Mouse (Mus musculus): Measurements from ENCODE around the gene Ptprb.

The Ptprb gene

DNA sequence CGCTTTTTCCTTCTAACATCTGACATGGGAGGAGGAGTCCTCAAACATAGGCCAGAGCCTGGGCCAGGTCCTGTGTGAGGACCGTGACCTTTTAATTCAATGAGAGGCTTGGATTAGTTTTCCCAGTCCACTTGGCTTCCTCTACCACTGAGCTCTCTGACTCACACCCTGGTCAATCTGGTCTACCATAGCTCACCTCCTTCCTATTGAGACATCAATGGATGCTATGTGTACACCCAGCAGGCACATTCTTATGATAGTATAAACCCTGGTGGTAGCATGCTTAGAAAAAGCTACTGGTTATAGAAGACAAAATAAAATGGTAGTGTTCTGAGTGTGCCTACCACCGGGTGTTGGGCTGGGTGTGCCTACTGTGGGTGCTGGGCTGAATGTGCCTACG, 21.1 kb downstream of the Ptprb start:
- DNase-seq (ENCODE audit: low spot score in 2 of 2), result no peak

DNA sequence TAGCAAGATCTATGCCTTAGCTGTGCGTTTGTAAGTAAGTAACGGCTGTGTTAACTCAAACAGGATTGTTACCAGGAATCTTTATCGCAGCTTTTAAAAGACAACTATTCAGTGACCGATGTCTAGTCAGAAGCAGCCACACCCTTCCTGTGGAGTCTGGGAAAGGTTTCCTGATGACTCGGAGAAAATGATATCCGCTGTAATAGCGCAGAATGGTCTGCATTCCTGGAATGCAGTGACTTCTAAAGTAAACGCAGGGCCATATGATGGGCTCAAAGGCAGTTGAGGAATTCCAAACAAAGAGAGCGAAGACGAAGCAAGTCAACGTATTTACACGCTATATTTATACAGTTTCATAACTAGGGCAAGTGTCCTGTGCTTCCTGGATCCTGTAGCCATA, 22.5 kb downstream of the Ptprb start:
- DNase-seq (ENCODE audit: low spot score in 2 of 2), result no peak

DNA sequence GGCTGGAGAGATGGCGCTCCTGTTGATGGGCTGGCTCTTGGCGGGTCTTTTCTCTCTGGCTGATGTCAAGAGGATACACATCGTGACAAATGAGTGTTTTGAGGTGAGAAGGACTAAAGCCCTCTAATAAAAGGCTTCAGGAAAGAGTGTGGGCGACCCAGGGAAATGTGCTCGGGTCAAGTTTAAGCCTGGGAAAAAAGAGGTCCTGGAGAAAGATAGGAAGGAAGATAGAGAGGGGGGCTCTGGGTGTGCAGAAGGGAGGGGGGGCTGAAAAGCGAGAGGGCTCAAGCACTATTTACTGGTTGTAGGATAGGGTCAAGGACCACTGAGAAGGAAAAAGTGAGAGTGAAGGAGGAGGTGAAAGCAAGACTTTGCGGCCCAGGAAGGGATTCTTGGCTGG, 25.5 kb downstream of the Ptprb start:
- DNase-seq (ENCODE audit: low spot score in 2 of 2), result no peak

DNA sequence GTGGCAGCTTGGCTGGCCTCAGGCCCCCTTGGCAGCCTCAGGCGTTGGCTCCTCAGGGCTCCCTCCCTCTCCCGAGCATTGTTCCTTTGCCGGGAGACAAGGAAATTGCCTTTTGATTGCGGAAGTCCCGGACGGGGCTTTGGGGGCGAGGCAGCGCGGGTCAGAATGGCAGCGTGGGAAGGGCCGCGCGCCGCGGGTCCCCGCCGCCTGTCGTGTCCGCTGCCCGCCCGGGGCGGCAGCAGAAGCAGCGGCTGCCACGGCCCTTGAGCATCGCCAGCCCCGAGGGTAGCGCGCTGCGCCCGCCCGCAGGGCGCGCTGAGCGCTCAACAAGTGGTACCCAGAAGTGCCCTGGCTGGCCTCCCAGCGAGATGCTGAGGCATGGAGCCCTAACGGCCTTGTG, 25.9 kb downstream of the Ptprb start:
- DNase-seq (ENCODE audit: low spot score in 2 of 2), result no peak

DNA sequence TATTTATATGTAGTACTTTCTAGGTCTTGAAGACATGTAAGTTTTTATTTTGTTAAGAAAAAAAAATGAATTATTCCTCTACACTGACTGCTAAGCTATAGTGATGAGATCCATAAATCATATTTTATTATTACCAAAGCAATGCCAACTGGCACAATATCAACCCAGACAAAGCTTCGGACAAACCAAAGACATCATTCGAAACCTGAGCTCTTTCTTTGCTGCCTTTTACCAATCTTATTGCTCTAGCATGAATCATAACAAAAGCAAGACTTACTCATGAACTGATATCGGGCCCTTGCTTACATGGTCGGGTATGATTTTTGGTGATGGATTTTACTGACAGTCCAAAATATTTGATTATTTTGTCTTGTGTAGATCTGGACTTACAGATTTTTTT, 29.0 kb downstream of the Ptprb start:
- DNase-seq (ENCODE audit: low spot score in 2 of 2), result no peak

DNA sequence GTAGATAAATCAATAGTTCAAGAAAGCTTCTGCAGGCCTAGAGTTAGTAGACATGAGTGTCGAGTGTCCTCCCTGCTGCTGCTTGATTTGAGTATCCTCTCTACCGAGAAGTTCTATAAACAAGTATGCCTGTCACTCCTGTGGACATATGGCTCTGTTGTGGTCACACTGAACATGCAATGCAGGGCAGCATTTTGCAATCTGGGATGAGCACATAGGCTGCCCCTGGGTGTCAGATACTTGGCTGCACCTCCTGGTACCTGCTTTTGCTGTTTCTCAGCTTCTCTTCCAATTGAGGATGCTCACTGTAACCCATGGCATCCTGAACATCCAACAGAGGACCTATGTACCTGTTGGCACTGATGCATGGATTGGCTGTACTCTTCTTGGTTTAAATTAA, 34.1 kb downstream of the Ptprb start:
- DNase-seq (ENCODE audit: low spot score in 2 of 2), result no peak

DNA sequence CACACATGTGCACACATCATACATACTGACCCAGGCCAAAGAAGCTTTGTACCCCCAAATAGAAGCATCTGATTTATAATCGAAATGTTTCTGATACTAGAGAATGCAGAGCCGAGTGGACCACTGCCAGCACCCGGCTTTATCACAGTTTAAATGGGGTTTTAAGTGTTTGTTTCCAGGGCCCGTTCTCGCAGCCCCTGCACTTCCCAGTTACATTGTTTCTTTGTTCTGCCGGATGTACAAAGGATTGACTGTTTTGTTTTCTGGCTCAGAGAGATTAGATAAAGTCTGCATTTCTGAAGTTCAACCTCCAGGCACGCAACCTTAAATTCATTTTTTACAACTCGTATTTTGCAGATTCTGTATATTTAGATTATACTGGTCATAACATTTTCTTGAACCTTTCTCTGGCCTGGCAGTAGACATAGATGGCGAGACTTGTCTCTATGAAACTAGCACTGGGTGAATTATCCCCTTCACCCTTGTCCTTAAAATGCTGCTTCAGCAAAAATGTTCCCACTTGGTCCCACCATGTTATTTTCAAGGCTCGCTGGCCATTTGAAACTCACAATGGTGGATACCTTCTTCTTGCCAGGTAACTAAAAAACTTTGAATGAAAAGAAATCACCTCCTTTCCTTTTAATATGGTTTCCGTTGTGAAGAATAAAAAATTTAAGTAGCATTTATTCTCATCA, 35.3 kb downstream of the Ptprb start:
- DNase-seq (ENCODE audit: low spot score in 2 of 2), result no peak

DNA sequence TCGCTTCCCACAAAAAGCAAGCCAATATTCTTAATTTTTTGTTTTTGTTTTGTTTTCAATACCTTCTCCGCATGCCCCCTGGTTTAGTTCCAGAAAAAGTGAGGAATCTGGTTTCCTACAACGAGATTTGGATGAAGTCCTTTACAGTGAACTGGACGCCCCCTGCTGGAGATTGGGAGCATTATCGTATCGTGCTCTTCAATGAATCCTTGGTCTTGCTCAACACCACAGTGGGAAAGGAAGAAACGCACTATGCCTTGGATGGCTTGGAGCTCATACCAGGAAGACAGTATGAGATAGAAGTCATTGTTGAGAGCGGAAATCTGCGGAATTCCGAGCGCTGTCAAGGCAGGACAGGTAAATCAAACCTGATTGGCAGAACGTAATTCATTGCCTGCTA, 43.9 kb downstream of the Ptprb start:
- DNase-seq (ENCODE audit: low spot score in 2 of 2), result peak; percentile 46 to 80

DNA sequence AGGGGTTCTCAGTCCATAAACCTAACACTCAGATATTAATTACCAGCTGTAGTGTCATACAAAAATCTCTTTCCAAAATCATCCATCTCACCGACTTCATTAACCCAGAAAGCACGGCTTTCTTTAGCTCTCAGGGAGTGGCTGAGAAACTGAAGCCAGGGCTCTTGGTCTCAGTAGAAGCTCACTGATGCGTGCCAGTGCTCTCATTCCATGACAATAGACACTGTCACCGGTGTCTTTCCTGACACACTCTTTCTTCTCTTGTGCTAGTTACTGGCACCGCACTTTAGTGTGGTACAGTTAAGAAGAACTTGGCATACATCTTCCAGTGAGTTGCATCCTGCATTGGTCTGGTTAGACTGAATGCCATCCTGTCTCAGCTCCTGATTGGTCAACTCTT, 53.8 kb downstream of the Ptprb start:
- no peak for DNase-seq (ENCODE audit: low spot score in 2 of 2)

DNA sequence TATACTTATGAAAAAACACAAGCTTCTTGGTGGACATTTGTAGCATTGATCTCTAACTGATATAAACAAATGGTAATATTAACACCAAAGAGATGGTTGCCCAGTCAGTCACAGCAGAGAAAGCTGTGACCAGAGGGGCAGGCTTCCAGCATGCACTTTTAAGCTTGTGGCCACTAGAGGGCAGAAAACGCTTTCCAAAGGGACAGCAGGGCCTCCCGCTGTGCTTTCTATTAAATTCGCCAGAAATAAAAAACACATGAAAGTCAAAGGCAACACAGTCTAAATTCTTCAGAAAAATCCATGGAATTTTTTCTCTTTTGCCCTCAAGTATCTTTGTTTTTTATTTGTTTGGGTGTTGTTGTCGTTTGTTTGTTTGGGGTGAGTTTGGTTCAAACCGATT, 55.1 kb downstream of the Ptprb start:
- DNase-seq (ENCODE audit: low spot score in 2 of 2), result peak; percentile 32 to 68

DNA sequence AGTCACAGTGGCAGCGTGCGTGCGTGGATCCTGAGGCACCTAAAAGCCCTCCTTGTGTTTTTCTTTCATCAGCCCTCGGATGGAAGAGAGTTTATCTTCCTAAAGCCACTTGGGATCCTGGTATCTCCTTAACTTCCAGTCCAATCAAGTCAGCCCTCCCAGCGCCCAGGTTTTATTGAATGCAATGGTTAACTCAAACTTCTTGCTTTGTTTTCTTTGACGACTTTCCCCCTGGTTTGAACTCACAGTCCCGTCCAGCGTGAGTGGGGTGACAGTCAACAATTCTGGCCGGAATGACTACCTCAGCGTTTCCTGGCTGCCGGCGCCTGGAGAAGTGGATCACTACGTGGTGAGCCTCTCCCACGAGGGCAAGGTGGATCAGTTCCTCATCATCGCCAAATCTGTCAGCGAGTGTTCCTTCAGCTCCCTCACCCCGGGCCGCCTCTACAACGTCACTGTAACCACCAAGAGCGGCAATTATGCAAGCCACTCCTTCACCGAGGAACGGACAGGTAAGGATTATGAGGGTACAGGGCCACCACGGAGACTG, 55.7 kb downstream of the Ptprb start:
- DNase-seq (ENCODE audit: low spot score in 2 of 2), result no peak

DNA sequence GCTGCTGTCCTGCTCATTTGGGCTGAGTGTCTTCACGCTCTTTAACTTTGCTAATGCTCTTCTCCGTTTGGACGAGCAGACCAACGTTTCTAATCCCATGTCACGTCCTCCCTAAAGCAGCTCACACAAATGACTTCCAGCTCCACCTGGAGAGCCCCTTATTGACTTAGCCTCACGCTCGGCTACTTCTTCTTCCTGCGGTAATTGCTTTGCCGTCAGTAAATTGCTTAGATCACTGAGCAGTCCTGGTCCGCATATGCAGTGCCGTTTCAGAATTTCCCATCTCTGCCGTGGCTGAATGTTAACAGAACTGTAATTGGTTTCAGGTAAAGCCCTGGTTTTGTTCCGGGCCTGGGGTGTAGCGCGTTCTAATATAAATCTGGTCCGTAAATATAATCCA, 58.3 kb downstream of the Ptprb start:
- DNase-seq (ENCODE audit: low spot score in 2 of 2), result no peak

DNA sequence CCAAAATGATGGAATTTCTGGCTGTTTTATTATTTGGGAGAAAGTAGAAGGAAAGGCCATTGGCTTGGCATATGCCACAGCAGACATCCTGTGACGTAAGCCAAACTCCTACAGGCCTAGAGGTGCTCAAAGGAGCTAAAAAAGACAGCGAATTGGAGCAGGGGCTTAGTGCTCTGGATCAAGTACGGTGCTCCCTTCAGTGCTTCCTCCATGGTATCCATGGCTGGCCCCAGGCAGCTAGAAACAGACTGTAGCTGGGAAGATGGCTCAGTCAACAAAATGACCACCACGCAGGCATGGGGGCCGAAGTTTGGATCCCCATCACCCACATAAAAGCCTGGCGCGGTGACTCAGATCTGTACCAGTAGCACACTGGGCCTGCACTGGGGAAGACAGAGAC, 58.8 kb downstream of the Ptprb start:
- no peak for DNase-seq (ENCODE audit: low spot score in 2 of 2)

DNA sequence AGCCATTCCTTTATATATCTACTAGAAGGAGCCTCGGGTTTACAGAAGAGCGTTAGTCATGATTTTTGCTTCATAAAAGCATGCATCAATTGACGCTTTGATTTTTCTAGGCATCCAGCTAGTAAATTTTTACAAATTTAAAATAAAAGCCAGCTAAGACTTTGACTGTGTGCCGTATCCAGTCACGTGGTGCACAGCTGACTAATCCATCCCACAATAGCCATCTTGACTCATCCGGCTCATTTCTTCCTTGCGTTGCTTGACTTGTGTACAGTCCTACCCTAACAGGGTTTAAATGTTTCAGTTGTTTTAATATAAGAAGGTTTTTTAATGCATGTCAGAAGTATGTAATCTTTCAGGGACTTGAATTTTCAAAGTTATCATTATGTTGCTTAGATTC, 60.0 kb downstream of the Ptprb start:
- DNase-seq (ENCODE audit: low spot score in 2 of 2), result no peak

DNA sequence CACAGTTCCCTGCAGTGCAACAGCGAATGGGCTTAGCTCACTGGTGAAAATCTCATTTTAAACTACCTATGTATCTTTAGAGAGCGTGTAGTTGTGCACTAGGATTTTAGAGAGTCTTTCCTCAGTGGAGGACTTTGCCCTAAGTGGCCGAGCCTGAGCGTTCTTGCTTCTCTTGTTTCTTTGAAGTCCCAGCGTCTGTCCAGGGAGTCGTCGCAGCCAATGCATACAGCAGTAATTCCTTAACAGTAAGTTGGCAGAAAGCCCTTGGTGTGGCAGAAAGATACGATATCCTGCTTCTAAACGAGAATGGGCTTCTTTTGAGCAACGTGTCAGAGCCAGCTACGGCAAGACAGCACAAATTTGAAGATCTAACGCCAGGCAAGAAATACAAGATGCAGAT, 65.9 kb downstream of the Ptprb start:
- DNase-seq (ENCODE audit: low spot score in 2 of 2), result no peak

DNA sequence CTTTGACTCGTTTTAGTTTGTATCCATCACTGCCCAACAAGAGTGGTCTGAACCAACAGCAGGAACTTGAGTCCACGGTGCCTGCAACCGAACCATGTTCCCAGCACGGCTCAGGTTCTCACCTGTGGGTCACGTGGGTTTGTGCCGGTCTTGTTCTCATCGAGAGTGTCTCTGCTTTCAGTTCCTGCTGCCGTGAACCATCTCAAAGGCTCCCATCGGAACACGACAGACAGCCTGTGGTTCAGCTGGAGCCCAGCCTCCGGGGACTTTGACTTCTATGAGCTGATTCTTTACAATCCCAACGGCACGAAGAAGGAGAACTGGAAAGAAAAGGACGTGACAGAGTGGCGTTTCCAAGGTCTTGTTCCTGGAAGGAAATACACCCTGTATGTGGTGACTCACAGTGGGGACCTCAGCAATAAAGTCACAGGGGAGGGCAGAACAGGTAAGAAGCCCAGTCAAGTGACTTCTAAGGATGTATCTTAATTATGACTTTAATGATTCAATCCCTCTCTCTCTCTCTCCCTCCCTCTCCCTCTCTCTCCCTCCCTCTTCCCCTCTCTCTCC, 71.4 kb downstream of the Ptprb start:
- no peak for DNase-seq (ENCODE audit: low spot score in 2 of 2)

DNA sequence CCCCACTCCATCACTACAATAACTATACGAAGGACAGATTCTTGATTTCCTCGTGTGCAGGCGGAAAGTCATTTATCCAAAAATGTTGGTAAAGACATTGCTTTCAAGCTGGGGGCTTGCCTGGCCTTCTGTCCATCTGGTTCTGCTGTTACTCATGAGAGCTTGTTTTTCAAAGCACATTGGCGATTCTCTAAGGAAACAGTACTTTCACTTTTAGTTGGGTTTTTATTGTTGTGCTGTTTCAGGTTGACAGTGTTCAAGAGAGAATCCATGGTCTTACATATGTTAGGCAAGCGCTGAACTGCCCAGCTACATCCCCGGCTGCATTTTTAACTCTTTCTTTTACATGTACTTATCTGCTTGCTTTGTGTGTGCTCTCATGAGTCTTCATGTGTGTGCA, 73.7 kb downstream of the Ptprb start:
- DNase-seq (ENCODE audit: low spot score in 2 of 2), result no peak

DNA sequence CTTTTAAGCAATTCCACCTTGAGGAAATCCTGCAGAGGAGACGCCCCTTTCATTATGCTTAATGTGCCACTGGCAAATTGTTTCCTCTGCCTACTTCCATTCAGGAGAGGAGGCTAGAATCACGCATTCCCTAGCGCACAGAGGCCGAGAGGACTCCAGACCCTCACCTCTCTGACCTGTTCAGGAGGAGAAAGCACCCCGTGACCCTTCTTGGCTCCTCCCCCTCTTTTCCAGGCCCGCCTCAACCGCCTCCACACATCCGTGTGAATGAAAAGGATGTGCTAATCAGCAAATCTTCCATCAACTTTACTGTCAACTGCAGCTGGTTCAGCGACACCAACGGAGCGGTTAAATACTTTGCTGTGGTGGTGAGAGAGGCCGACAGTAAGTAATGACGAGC, 75.2 kb downstream of the Ptprb start:
- DNase-seq (ENCODE audit: low spot score in 2 of 2), result no peak

DNA sequence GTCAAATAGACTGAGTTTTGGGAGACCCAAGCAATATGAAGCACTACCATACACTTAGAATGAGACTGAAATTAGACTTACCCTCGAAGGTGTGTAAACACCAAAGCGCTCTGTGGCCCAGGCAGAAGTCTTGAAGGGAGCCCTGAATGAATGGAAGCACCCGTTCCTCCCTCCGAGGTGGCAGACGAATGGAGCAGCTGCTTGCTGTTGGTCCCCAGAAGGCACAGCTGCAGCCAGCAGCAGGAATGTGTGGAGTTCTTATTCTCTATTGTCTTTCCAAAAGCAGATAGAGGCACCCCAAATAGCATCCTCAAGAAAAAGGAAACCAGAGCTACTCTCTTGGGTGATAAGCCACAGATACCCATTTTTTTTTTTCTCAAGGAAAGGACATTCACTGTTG, 79.0 kb downstream of the Ptprb start:
- no peak for DNase-seq (ENCODE audit: low spot score in 2 of 2)

DNA sequence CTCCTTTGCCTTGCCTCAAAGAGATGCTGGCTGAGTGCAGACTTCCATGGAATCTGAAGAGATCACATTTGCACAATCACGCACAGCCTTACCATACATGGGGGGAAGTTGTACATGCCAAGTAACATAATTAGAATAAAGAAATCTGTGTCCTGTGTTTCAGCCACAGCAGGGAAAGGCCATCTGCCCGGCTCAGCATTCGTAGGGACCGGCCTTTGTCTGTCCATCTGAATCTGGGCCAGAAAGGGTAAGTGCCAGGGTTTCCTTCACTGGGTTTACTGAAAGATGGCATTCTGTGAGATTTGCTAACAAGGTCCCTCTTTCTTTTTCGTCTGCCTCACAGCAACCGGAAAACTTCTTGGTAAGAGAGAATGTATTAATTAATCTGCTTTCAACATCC, 86.9 kb downstream of the Ptprb start:
- peak; percentile 22 to 32 for DNase-seq (ENCODE audit: low spot score in 2 of 2)

DNA sequence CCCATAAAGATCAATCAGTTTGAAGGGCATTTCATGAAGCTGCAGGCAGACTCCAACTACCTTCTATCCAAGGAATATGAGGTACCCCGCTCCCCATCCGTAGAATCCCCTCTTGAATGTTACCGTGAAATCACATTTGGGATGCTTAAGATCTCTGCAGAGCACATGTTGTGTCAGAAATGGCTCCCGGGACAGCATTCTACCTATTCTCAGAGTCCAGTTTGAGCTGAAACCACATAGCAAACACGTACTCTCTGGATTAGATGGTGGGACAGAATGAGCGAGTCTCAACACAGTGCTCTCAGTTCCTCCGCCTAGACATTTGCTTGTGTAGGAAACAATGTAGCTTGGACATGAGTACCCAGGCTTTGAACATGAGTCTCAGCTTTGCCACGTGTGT, 87.3 kb downstream of the Ptprb start:
- no peak for DNase-seq (ENCODE audit: low spot score in 2 of 2)

DNA sequence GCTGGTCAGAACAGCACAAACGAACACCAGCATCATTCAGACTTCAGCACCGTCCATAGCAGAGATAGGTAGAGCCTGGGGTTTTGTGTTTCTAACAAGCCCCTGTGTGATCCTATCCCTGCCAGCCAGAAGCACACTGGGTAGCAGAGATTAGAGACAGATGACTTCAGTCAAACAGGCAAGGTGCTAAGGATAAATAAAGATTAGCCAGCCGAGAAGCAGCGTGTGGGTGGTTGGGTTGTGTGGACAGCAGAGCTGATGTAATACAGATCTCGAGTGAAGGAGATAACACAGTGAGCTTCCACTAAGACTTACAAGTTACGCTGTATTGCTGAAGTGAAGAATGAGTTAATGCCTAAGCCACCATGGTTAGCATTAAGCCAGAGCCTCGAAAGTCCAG, 89.4 kb downstream of the Ptprb start:
- no peak for DNase-seq (ENCODE audit: low spot score in 2 of 2)

DNA sequence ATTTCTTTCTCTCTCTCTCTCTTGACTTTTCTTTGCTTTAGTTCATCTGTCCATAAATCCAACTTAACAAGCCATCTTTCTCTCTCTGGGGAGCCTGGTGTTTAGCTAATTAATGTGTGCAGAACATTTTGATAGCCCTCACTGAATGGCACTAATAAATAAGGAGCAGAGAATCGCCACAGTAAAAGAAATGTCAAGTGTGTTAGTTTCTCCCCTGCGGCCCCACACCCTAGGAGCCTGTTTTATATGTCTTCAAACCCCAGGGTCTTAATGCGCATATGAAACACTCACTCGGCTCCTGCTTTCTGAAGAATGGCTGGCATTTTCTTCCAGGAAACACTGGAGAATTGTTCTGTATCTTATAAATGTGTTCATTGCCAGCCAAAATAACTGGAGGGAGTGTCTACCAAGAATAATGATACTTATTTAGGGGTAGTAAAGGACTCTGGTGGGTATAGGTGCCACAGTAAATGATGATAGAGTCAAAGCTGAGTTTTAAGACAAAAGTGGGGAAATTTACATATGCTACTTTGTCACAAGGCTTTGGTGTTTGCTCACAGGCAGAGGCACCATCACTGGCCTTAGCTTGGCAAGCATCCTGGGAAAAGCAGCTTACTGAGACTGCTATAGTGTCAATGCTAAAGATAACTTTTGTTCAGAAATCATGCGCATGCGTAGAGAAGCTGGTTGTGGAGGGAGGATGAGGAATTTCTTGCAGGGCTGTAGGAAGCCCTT, 95.8 kb downstream of the Ptprb start:
- DNase-seq (ENCODE audit: low spot score in 2 of 2), result no peak
